Mouse (Mus musculus): ENCODE results near the gene Prkn.

Gene Prkn

GRCm38 (mm10) chr17:10840148-10840707 lies at the start of gene Prkn, which contains the start of gene Pacrg:
Gene Prkn (plus strand): TSS chr17:10840384.
Gene Pacrg (minus strand): TSS chr17:10840311.
- DNase-seq: peak; percentile 98

GRCm38 (mm10) chr17:10791661-10792060 lies 48.5 kb upstream of the Prkn start:
- DNase-seq: no peak

- no peak for DNase-seq
These were observed 33.5 kb upstream of the Prkn start for GRCm38 (mm10) chr17:10806692-10807091.

GRCm38 (mm10) chr17:10807261-10807998 lies 32.8 kb upstream of the Prkn start:
- no peak for DNase-seq

GRCm38 (mm10) chr17:10808571-10808970 lies 31.6 kb upstream of the Prkn start:
- no peak for DNase-seq

GRCm38 (mm10) chr17:10818971-10819370 lies 21.2 kb upstream of the Prkn start:
- DNase-seq: no peak

- DNase-seq: peak; percentile 59
These were observed 582 bp downstream of the Prkn start for GRCm38 (mm10) chr17:10840731-10841201.

- no peak for DNase-seq
These were observed 14.0 kb downstream of the Prkn start for GRCm38 (mm10) chr17:10854207-10854606.

GRCm38 (mm10) chr17:10874208-10875187 lies 34.3 kb downstream of the Prkn start:
- no peak for DNase-seq

- DNase-seq: no peak
These were observed 38.8 kb downstream of the Prkn start for GRCm38 (mm10) chr17:10878986-10879385.

GRCm38 (mm10) chr17:10882260-10882659 lies 42.1 kb downstream of the Prkn start:
- DNase-seq: no peak

GRCm38 (mm10) chr17:10887924-10888323 lies 47.7 kb downstream of the Prkn start:
- DNase-seq: no peak

- no peak for DNase-seq
These were observed 61.6 kb downstream of the Prkn start for GRCm38 (mm10) chr17:10901686-10902228.

- no peak for DNase-seq
These were observed 96.5 kb downstream of the Prkn start for GRCm38 (mm10) chr17:10936698-10937097.

GRCm38 (mm10) chr17:10937844-10938243 lies 97.7 kb downstream of the Prkn start:
- DNase-seq: no peak

GRCm38 (mm10) chr17:10938755-10939154 lies 98.6 kb downstream of the Prkn start:
- DNase-seq: no peak

GRCm38 (mm10) chr17:10946552-10946951 lies 106.4 kb downstream of the Prkn start:
- no peak for DNase-seq

- DNase-seq: no peak
These were observed 107.4 kb downstream of the Prkn start for GRCm38 (mm10) chr17:10947614-10948013.

GRCm38 (mm10) chr17:10959066-10959864 lies 119.1 kb downstream of the Prkn start:
- DNase-seq: no peak

- DNase-seq: no peak
These were observed 122.0 kb downstream of the Prkn start for GRCm38 (mm10) chr17:10962151-10962550.

GRCm38 (mm10) chr17:10982136-10982535 lies 142.0 kb downstream of the Prkn start:
- no peak for DNase-seq

GRCm38 (mm10) chr17:10987040-10987439 lies 146.9 kb downstream of the Prkn start:
- DNase-seq: no peak

All from kidney, postnatal 14 days (tissue).